Mouse (Mus musculus) G1E (cell line): ENCODE data around the gene Cep152. TPM values are rescaled to one million over a fixed set of nuclear protein-coding genes. Genes with fewer than 3 reads are reported as not detected.

ENCODE experiments used
- ATAC-seq: 2 replicates; pipeline ENCODE4 v1.8.0; 2016; ENCODE audit warnings: mild to moderate bottlenecking; ENCODE audit not compliant: insufficient number of reproducible peaks, poor library complexity, low FRiP score, severe bottlenecking; ENCODE audit errors: extremely low read depth
- DNase-seq: peaks from one replicate; pipeline ENCODE4 v3.0.0; 2012; ENCODE audit warnings: low spot score
- H3K27me3 ChIP-seq: 2 replicates; pipeline ENCODE4 v1.6.1; 2012; ENCODE audit warnings: mild to moderate bottlenecking, low read length, inconsistent platforms; ENCODE audit not compliant: insufficient read depth
- H3K36me3 ChIP-seq: replicated peaks from 2 replicates; pipeline ENCODE3; 2012; ENCODE audit warnings: mild to moderate bottlenecking, inconsistent platforms
- H3K4me1 ChIP-seq: 2 replicates; pipeline ENCODE4 v1.6.1; 2012; ENCODE audit warnings: low read depth, low read length, inconsistent platforms, mixed read lengths; ENCODE audit not compliant: insufficient read depth
- H3K4me3 ChIP-seq: 2 replicates; pipeline ENCODE4 v1.5.1; 2012; ENCODE audit warnings: low read depth, mild to moderate bottlenecking, inconsistent platforms, low read length, moderate library complexity, mixed read lengths
- H3K9me3 ChIP-seq: replicated peaks from 2 replicates; pipeline ENCODE4 v1.6.1; 2012; ENCODE audit warnings: inconsistent platforms
- CTCF ChIP-seq: IDR thresholded peaks from 2 replicates; pipeline ENCODE4 v1.5.1; 2012; ENCODE audit warnings: low read depth, low read length, inconsistent platforms, mixed read lengths
- GATA1 ChIP-seq: IDR thresholded peaks from 2 replicates; pipeline ENCODE4 v1.6.1; 2012; ENCODE audit warnings: borderline replicate concordance, low read length, inconsistent platforms, mixed read lengths
- GATA2 ChIP-seq: IDR thresholded peaks from 2 replicates; pipeline ENCODE4 v1.6.1; 2012; ENCODE audit warnings: low read depth, low read length, inconsistent platforms, borderline replicate concordance
- POLR2AphosphoS5 ChIP-seq: IDR thresholded peaks from 2 replicates; pipeline ENCODE4 v1.6.1; 2012; ENCODE audit warnings: low read depth, low read length, inconsistent platforms; ENCODE audit not compliant: insufficient replicate concordance
- TAL1 ChIP-seq: conservative IDR thresholded peaks from 2 replicates; pipeline ENCODE4 v1.6.1; 2012; ENCODE audit warnings: low read depth, low read length, inconsistent platforms, mixed read lengths
- polyA plus RNA-seq: library from polyadenylated mRNA; stranded (reverse); fragments of >175 nt; gene quantifications from 2 replicates; pipeline ENCODE4 v1.2.3, GENCODE M21; 2012
- total RNA-seq, 2 experiments: library from RNA; stranded (forward) in 1 of 2; stranded (reverse) in 1 of 2; fragments of 200-1000 nt in 1 of 2; fragments of >200 nt in 1 of 2; fragmentation: Nextera tagmentation in 1 of 2; gene quantifications; 2 replicates each; pipeline ENCODE4 v1.2.3; 2014 to 2017

The Cep152 gene
- total and polyA plus RNA-seq, 3 experiments = 2.3 to 17.6 (median 8.0) TPM

DNA sequence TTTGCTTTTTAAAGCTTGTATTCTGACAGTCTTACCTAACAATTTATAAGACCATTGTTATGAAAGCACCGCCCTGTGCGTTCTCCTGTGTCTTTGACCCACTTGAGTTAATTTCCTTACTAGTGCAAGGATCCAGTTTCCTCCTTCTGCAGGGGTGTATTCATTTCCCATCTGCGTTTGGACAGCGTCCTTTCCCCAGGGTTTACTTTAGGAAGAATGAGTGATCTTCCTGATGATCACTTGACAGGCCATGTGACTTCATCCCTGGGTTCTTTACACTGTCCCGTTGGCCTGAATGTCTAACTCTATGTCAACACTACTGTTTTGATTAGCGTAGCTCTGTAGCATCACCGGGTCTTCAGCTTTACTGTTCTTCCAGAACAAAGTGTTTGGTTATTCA lies 12.4 kb upstream of the Cep152 start:
- no peak for DNase-seq
- Histone ChIP-seq H3K27me3 (peaks cover 6% of the 10 kb centered on the region; the same call in 1 of the 2 replicates), H3K9me3 (no peaks in the 10 kb centered on the region), H3K4me1 (peaks cover 32% of the 10 kb centered on the region), H3K4me3 (no peak overlapping the region), H3K36me3 (no peaks in the 10 kb centered on the region)
- TF ChIP-seq GATA1 = no peak
- TF ChIP-seq GATA2 = no peak
- TF ChIP-seq POLR2AphosphoS5 = no peak
- TF ChIP-seq CTCF = no peak
- no peak for TF ChIP-seq TAL1
- ATAC-seq = no peak

DNA sequence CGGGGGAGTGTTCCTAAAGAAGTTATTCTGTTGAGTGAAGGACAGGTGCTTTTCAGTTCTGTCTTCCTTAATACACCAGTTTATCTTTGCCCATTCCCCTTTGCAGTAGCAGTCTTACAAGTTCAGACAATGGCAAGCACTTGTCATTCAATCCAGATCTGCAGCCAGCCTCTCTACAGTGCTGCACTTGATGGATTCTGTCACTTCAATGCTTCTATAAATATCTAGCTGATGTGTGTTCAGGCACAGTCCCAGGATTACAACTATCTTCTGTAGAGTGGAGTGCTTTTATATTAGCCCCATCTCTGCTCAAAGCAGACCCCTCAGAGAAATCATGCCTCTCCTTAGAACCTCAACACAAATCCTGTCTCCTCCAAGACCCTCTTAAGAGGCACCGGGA lies 5.1 kb upstream of the Cep152 start:
- no peak for TF ChIP-seq CTCF
- no peak for TF ChIP-seq GATA2
- no peak for TF ChIP-seq TAL1
- Histone ChIP-seq H3K27me3 (peaks cover 3% of the 10 kb centered on the region; the same call in 1 of the 2 replicates), H3K9me3 (no peaks in the 10 kb centered on the region), H3K4me3 (no peak overlapping the region), H3K36me3 (no peaks in the 10 kb centered on the region), H3K4me1 (peaks cover 10% of the 10 kb centered on the region)
- ATAC-seq (no peak), DNase-seq (no peak)

DNA sequence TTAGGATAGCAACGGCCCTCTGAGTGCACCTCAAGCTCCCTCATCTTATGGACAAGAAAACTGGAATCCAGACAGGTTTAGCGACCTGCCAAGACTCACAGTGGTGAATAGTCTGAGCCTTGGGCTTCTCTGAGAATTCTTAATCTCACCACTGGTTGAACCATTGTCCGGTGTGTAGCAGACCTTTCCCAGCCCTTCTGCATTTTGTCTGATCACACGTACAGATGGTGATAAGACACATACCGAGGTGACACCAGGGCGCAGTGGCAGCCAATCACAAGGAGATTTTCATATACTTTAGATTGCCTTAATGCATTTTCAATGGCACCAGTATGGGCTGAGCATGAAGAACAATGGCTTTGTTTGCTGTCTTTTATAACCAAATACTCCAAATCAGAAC lies 3.6 kb upstream of the Cep152 start:
- Histone ChIP-seq H3K4me3 (no peak overlapping the region), H3K36me3 (no peaks in the 10 kb centered on the region), H3K4me1 (peaks cover 12% of the 10 kb centered on the region), H3K27me3 (peaks cover 3% of the 10 kb centered on the region; the same call in 1 of the 2 replicates), H3K9me3 (no peaks in the 10 kb centered on the region)
- DNase-seq (no peak), ATAC-seq (no peak)
- TF ChIP-seq GATA2 (no peak), TAL1 (no peak), GATA1 (no peak), CTCF (no peak), POLR2AphosphoS5 (no peak)

DNA sequence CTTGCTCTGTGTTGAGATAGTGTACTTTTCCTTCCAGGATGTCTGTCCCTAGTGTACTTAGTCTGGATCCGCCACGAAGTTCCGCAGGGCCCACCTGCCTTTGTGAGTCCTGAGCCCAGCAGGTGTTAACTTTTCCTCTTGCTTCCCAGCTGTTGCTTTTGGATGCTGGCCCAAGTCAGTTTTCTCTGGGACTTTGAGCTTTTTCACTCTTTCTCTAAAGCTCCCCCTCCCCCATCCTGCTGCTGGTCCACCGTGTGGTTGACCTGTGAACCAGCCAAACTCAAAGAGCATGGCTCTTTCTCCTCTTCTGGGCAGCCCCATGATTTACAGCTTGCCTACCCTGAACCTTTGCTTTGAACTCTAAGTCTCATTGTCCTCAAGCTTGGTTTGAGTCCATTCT lies 1.6 kb upstream of the Cep152 start:
- Histone ChIP-seq H3K4me3 (no peak overlapping the region), H3K36me3 (peaks cover 14% of the 10 kb centered on the region), H3K9me3 (no peaks in the 10 kb centered on the region), H3K27me3 (peaks cover 3% of the 10 kb centered on the region; the same call in 1 of the 2 replicates), H3K4me1 (peaks cover 27% of the 10 kb centered on the region)
- no peak for TF ChIP-seq TAL1
- no peak for TF ChIP-seq CTCF
- no peak for TF ChIP-seq POLR2AphosphoS5
- TF ChIP-seq GATA1 = no peak
- no peak for TF ChIP-seq GATA2
- ATAC-seq = no peak
- no peak for DNase-seq

DNA sequence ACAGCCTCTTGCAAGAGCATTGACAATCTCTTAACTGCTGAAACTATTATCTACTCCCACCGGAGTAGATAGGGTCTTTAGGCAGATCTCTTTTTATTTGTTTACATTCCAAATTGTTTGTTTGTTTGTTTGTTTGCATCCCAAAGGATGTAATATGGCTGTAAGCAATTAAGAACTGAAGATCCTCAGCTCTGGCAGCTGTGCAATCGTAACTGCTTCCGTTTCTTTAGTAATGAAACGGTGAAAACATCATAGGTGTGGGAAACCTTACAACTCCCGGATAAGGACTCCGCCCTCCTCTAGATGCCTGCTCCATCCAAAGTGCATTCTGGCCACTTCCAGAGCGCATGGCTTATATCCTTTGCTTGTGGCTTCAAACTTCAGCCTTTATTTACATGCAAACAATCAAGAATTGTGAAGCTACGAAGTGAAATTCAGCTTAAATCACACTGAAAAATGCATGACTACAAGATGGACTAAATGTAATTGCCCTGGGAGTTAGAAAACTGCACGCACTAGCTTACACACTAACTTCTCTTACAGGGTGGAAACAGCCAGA lies 707 bp downstream of the Cep152 start:
- Histone ChIP-seq H3K4me3 (peak overlapping the region; percentile 88), H3K4me1 (peaks cover 27% of the 10 kb centered on the region), H3K9me3 (no peaks in the 10 kb centered on the region), H3K27me3 (peaks cover 3% of the 10 kb centered on the region; the same call in 1 of the 2 replicates), H3K36me3 (peaks cover 36% of the 10 kb centered on the region)
- no peak for ATAC-seq
- TF ChIP-seq GATA1 (no peak), GATA2 (no peak), CTCF (no peak), TAL1 (no peak), POLR2AphosphoS5 (no peak)
- DNase-seq = no peak

DNA sequence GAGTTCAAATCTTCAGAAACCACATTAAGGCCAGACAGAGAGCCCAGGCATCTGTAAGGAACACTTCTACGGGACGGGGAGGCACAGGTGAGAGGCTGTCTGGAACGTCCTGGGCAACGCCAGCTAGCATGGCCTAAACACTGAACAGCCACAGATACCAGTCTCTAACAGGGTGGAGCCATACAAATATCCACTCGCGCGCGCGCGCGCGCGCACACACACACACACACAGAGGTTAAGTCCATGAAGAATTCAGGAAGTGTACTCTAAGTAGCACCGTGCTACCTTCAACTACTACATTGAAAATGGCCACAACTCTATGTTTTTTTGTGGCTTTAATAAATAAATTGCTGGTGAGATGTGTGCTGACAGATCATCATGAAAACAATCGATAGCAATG lies 1.7 kb downstream of the Cep152 start:
- Histone ChIP-seq H3K4me1 (peaks cover 27% of the 10 kb centered on the region), H3K27me3 (peaks cover 3% of the 10 kb centered on the region; the same call in 1 of the 2 replicates), H3K36me3 (peaks cover 44% of the 10 kb centered on the region), H3K9me3 (no peaks in the 10 kb centered on the region), H3K4me3 (peak overlapping the region; percentile 88; the same call in 1 of the 2 replicates)
- TF ChIP-seq POLR2AphosphoS5 (no peak), CTCF (no peak), GATA2 (no peak), TAL1 (no peak), GATA1 (no peak)
- DNase-seq (no peak), ATAC-seq (no peak)
